Mouse (Mus musculus) hindbrain, embryonic 12.5 days (tissue): ENCODE data around the gene Olfr591. TPM values are rescaled to one million over a fixed set of nuclear protein-coding genes. Genes with fewer than 3 reads are reported as not detected.
"Not testable (repeated sequence)": the region's sequence is repeated elsewhere in the genome, so short reads cannot be mapped to it uniquely, and the experiment has no call there.

ENCODE experiments used
- ATAC-seq: fragments of 200-750 bp; cut with Nextera tagmentation; 2 replicates; pipeline ENCODE4 v1.8.0; 2017; ENCODE audit warnings: moderate TSS enrichment; ENCODE audit not compliant: low FRiP score
- H3K27ac ChIP-seq: fragments of 300-500 bp; sonication (generic); 2 replicates; pipeline ENCODE4 v1.5.1; 2016; ENCODE audit warnings: mild to moderate bottlenecking
- H3K27me3 ChIP-seq: fragments of 300-500 bp; sonication (generic); 2 replicates; pipeline ENCODE4 v1.6.1; 2016; ENCODE audit warnings: mild to moderate bottlenecking
- H3K36me3 ChIP-seq: fragments of 300-500 bp; sonication (generic); 2 replicates; pipeline ENCODE4 v1.6.1; 2016; ENCODE audit warnings: mild to moderate bottlenecking
- H3K4me1 ChIP-seq: fragments of 300-500 bp; sonication (generic); 2 replicates; pipeline ENCODE4 v1.6.1; 2016
- H3K4me2 ChIP-seq: fragments of 300-500 bp; sonication (generic); replicated peaks from 2 replicates; pipeline ENCODE4 v1.6.1; 2016; ENCODE audit warnings: mild to moderate bottlenecking
- H3K4me3 ChIP-seq: fragments of 300-500 bp; sonication (generic); 2 replicates; pipeline ENCODE4 v1.5.1; 2016; ENCODE audit warnings: mild to moderate bottlenecking
- H3K9ac ChIP-seq: fragments of 300-500 bp; sonication (generic); 2 replicates; pipeline ENCODE4 v1.6.1; 2016; ENCODE audit warnings: mild to moderate bottlenecking, moderate library complexity
- H3K9me3 ChIP-seq: fragments of 300-500 bp; sonication (generic); replicated peaks from 2 replicates; pipeline ENCODE4 v1.6.1; 2016; ENCODE audit warnings: mild to moderate bottlenecking
- WGBS: fragments of 180-500 bp; shearing (Covaris S2); methylation state at CpG from one replicate; pipeline ENCODE4 v1.1.7; 2016; 5-methylcytosine and 5-hydroxymethylcytosine counted together
- polyA plus RNA-seq: library from polyadenylated mRNA; unstranded; fragments of >200 nt; fragmentation: Nextera tagmentation; extraction: Ambion mirVana; gene quantifications from 2 replicates; pipeline ENCODE4 v1.2.1, GENCODE M21; 2016

Gene Olfr591
- polyA plus RNA-seq = not detected in 2 replicates

DNA sequence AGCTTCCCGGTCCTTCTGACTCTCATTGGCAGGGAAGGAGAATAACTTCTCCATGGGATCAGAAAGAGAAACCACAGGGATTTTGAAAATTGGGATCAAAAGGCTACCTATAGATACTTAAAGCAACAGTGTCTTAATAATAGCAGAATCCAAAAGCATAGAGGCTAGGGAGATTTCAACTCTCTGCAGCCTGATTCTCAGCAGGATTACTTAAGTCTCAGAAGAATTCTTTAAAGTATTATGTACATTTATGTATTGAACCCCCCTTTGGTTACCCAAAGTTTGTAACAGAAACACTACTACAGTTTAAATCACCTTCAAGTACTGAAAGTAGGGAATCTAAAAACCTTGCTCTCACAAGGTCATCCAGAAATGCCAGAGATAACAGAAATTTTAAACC lies at the start of gene Olfr591:
Gene Olfr591 (minus strand): TSS at position 101 of the 400 bp plus-strand sequence.
- Histone ChIP-seq H3K9ac (no peak within 1 kb of the TSS), H3K4me3 (no peak within 1 kb of the TSS), H3K4me1 (no peaks in the 10 kb centered on the region), H3K27me3 (no peaks in the 10 kb centered on the region), H3K9me3 (peaks cover 5% of the 10 kb centered on the region), H3K27ac (no peak within 1 kb of the TSS), H3K36me3 (no peaks in the 10 kb centered on the region), H3K4me2 (no peak within 1 kb of the TSS)
- no peak for ATAC-seq
- WGBS = 76% methylated on average over 1 of the region's 1 CpGs

DNA sequence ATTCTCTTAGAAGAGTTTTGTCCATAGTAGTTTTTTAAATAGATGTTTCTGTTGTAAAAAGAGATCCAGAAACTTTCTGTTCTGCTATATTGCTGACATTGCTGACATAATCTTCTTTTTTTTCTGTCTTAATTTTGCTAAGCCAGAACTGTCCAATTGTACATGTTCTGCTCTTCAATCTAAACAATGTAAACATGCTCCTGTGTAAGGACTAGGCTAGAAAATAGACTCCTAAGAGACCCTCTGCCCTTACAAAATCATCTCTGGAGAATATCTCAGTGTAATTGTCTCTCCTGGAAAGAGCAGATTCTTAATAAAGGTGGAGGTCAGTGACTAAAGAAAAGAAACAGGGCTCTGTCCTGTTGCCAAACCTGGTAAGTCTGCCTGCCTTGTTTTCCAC lies 38.6 kb upstream of the Olfr591 start, which contains the start of gene Olfr594:
Gene Olfr594 (plus strand): TSS at position 301 of the 400 bp plus-strand sequence.
- no peak within 1 kb of the TSS for H3K27ac ChIP-seq
- H3K27me3 ChIP-seq = no peaks in the 10 kb centered on the region
- no peaks in the 10 kb centered on the region for H3K4me1 ChIP-seq
- no peak for ATAC-seq
- no peaks in the 10 kb centered on the region for H3K36me3 ChIP-seq
- no peak within 1 kb of the TSS for H3K4me2 ChIP-seq
- no peak within 1 kb of the TSS for H3K4me3 ChIP-seq
- H3K9ac ChIP-seq = no peak within 1 kb of the TSS
- no peaks in the 10 kb centered on the region for H3K9me3 ChIP-seq

- not testable (repeated sequence) for H3K4me2 ChIP-seq, H3K4me1 ChIP-seq
- WGBS = 92% methylated on average over 5 of the region's 5 CpGs
These were observed 33.9 kb upstream of the Olfr591 start for GRCm38 (mm10) chr7:103212050-103212449.

DNA sequence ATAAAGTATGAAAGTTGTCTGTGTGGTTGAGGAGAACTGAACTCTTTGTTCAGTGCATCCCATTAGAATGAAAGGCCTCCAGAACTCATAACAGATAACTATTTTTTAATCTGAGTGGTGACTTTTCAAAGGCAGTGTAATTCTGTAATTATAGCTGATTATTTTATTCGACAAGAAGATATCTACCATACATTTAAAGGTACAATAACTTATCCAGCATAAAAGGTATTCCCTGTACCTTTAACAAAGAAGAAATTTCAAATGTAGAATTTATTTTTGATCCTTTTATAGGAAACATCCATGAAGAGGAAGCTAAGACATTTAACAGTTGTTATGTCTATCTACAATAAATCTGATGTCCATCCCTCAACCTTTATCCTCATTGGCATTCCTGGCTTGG lies 33.4 kb upstream of the Olfr591 start, which contains the start of gene Olfr593:
Gene Olfr593 (plus strand): TSS at position 301 of the 400 bp plus-strand sequence.
- Histone ChIP-seq H3K36me3 (no peaks in the 10 kb centered on the region), H3K4me3 (no peak within 1 kb of the TSS), H3K4me2 (no peak within 1 kb of the TSS), H3K9me3 (no peaks in the 10 kb centered on the region), H3K27ac (no peak within 1 kb of the TSS), H3K9ac (no peak within 1 kb of the TSS), H3K4me1 (no peaks in the 10 kb centered on the region), H3K27me3 (no peaks in the 10 kb centered on the region)
- no peak for ATAC-seq
- WGBS = 80% methylated on average over 1 of the region's 1 CpGs

More at GRCm38 (mm10) chr7:103212050-103212449, 33.9 kb upstream of the Olfr591 start:
- not testable (repeated sequence) for H3K27me3 ChIP-seq, H3K4me3 ChIP-seq, H3K9ac ChIP-seq, H3K27ac ChIP-seq, H3K36me3 ChIP-seq, H3K9me3 ChIP-seq, ATAC-seq

- not testable (repeated sequence) for ATAC-seq, H3K9me3 ChIP-seq, H3K9ac ChIP-seq
These were observed 6.4 kb upstream of the Olfr591 start, which contains the start of gene Olfr592 for GRCm38 (mm10) chr7:103184503-103184902. TSS of gene Olfr592 (plus strand) at chr7:103184803.

DNA sequence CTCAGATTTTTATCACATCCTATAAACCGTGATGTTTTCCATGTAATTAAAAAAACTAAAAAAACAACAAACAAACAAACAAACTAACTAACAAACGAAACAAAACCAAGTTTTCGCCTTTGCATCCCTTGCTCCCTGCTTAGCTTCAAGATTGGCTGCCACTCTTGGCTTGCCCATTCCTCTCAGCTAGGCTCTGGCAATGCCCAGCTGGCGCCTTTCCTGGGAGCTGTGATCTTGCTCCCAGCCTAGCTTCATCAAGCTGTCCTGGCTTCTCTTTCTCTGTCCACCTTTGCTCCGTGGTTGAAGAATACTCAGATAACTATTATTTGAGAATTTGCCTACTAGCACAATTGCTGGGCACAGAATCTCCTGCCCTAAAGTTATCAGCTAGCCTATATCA lies 8.4 kb downstream of the Olfr591 start:
- H3K4me2 ChIP-seq = no peak overlapping the region
- no peak for ATAC-seq
- H3K9ac ChIP-seq = no peak overlapping the region
- no peaks in the 10 kb centered on the region for H3K36me3 ChIP-seq
- no peaks in the 10 kb centered on the region for H3K27me3 ChIP-seq
- no peak overlapping the region for H3K4me3 ChIP-seq
- H3K4me1 ChIP-seq = no peaks in the 10 kb centered on the region
- 85% methylated on average over 5 of the region's 5 CpGs for WGBS
- H3K27ac ChIP-seq = no peak overlapping the region
- no peaks in the 10 kb centered on the region for H3K9me3 ChIP-seq

More at GRCm38 (mm10) chr7:103184503-103184902, 6.4 kb upstream of the Olfr591 start, which contains the start of gene Olfr592:
- WGBS = 83% methylated on average over 1 of the region's 1 CpGs
- not testable (repeated sequence) for H3K36me3 ChIP-seq, H3K27me3 ChIP-seq, H3K4me1 ChIP-seq, H3K27ac ChIP-seq, H3K4me3 ChIP-seq, H3K4me2 ChIP-seq

DNA sequence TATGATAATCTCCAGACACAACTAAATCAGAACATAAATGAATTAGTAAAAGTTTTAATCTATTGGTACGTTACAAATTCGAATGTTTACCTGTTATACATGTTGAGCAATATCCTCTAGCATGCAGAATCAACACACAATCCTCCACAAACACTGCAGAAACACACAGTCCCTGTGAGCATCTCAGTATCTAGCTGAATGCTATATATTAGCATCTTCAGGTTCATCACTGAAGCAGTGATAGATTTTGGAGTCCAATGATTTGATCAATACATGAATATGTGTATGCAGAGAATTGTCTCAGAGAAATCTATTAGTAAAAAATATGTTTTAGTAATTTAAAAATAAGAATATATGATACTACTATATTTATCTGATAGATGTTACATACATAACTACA lies 21.9 kb downstream of the Olfr591 start, which contains the start of gene Olfr589:
Gene Olfr589 (minus strand): TSS at position 101 of the 400 bp plus-strand sequence.
- no peak for ATAC-seq
- Histone ChIP-seq H3K36me3 (no peaks in the 10 kb centered on the region), H3K4me2 (no peak within 1 kb of the TSS), H3K27me3 (no peaks in the 10 kb centered on the region), H3K4me3 (no peak within 1 kb of the TSS), H3K4me1 (no peaks in the 10 kb centered on the region), H3K9ac (no peak within 1 kb of the TSS), H3K27ac (no peak within 1 kb of the TSS), H3K9me3 (no peaks in the 10 kb centered on the region)
- WGBS = 69% methylated on average over 2 of the region's 2 CpGs

DNA sequence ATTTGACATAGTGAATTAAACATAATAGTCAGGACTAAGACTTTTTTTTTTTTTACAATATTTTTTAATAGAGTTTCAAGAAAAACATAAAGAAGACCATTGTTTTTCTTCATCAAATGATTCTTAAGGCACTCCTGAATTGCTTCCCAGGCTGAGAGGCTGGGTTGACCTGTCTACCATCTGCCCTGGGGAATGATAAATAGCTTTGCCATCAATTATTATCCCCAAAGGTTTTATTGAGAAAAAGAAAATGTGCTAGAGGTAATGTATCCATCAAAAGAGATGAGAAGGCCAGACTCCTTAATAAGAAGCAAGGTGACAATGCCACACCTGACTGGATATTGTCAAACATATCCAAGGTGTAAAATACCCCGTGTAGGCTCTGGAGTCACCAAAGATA lies 37.6 kb downstream of the Olfr591 start, which contains the start of gene Olfr588-ps1:
Gene Olfr588-ps1 (plus strand): TSS at position 301 of the 400 bp plus-strand sequence.
- H3K4me1 ChIP-seq = no peaks in the 10 kb centered on the region
- H3K36me3 ChIP-seq = no peaks in the 10 kb centered on the region
- no peak for ATAC-seq
- WGBS = 92% methylated on average over 1 of the region's 1 CpGs
- no peaks in the 10 kb centered on the region for H3K9me3 ChIP-seq
- no peaks in the 10 kb centered on the region for H3K27me3 ChIP-seq
- no peak within 1 kb of the TSS for H3K4me3 ChIP-seq
- no peak within 1 kb of the TSS for H3K9ac ChIP-seq
- no peak within 1 kb of the TSS for H3K4me2 ChIP-seq
- H3K27ac ChIP-seq = no peak within 1 kb of the TSS

GRCm38 (mm10) chr7:103125538-103125937 lies 52.6 kb downstream of the Olfr591 start, which contains the start of gene Olfr586:
TSS of gene Olfr586 (minus strand) at chr7:103125638.
- H3K4me3 ChIP-seq = no peak within 1 kb of the TSS
- no peak within 1 kb of the TSS for H3K4me2 ChIP-seq
- H3K9ac ChIP-seq = no peak within 1 kb of the TSS
- no peak within 1 kb of the TSS for H3K27ac ChIP-seq
- no peaks in the 10 kb centered on the region for H3K27me3 ChIP-seq
- no peaks in the 10 kb centered on the region for H3K9me3 ChIP-seq
- no peak for ATAC-seq
- WGBS = 91% methylated on average over 3 of the region's 3 CpGs
- H3K36me3 ChIP-seq = no peaks in the 10 kb centered on the region
- no peaks in the 10 kb centered on the region for H3K4me1 ChIP-seq

DNA sequence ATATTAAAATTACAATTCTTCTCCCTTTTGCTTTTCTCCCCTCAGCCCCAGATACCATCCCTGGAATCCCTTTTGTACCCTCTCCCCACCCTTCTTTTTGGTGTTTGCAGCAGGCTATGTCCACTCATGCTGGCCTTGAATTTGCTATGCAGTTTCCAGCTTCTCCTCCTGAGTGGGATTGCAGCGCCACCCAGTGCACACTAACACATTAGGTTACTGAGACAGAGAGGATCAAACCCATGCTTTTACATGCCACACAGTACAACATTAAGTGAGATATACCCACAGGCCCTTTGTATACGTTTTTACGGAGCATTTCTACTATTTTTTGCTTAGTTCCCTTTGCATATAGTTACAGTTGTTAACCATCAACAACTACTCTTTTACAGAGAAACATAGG lies 58.7 kb downstream of the Olfr591 start:
- Histone ChIP-seq H3K27ac (no peak overlapping the region), H3K27me3 (no peaks in the 10 kb centered on the region), H3K9me3 (no peaks in the 10 kb centered on the region), H3K4me2 (no peak overlapping the region), H3K4me1 (no peaks in the 10 kb centered on the region), H3K4me3 (no peak overlapping the region), H3K36me3 (no peaks in the 10 kb centered on the region), H3K9ac (no peak overlapping the region)
- 50% methylated on average over 3 of the region's 3 CpGs for WGBS
- ATAC-seq = no peak

Other genes starting within 250 kb of the Olfr591 start
- not detected in 2 replicates for gene Olfr573-ps1, start 235.8 kb downstream of the Olfr591 start, polyA plus RNA-seq
- gene Olfr574, start 229.9 kb downstream of the Olfr591 start, polyA plus RNA-seq = not detected in 2 replicates
- gene Olfr575, start 219.6 kb downstream of the Olfr591 start, polyA plus RNA-seq = not detected in 2 replicates
- not detected in 2 replicates for gene Olfr576, start 215.7 kb downstream of the Olfr591 start, polyA plus RNA-seq
- gene Olfr577, start 202.4 kb downstream of the Olfr591 start, polyA plus RNA-seq = not detected in 2 replicates
- gene Olfr578, start 189.0 kb downstream of the Olfr591 start, polyA plus RNA-seq = not detected in 2 replicates
- gene Olfr582, start 140.3 kb downstream of the Olfr591 start, polyA plus RNA-seq = not detected in 2 replicates
- not detected in 2 replicates for gene Olfr583, start 127.0 kb downstream of the Olfr591 start, polyA plus RNA-seq
- not detected in 2 replicates for gene Olfr584, start 96.5 kb downstream of the Olfr591 start, polyA plus RNA-seq
- not detected in 2 replicates for gene Olfr585, start 80.6 kb downstream of the Olfr591 start, polyA plus RNA-seq
- gene Olfr586, start 52.7 kb downstream of the Olfr591 start, polyA plus RNA-seq = not detected in 2 replicates
- not detected in 2 replicates for gene Olfr588-ps1, start 37.5 kb downstream of the Olfr591 start, polyA plus RNA-seq
- not detected in 2 replicates for gene Olfr589, start 22.0 kb downstream of the Olfr591 start, polyA plus RNA-seq
- not detected in 2 replicates for gene Olfr592, start 6.5 kb upstream of the Olfr591 start, polyA plus RNA-seq
- gene Olfr593, start 33.5 kb upstream of the Olfr591 start, polyA plus RNA-seq = not detected in 2 replicates
- gene Olfr594, start 38.7 kb upstream of the Olfr591 start, polyA plus RNA-seq = not detected in 2 replicates
- not detected in 2 replicates for gene Usp17ld, start 74.2 kb upstream of the Olfr591 start, polyA plus RNA-seq
- not detected in 2 replicates for gene Olfr596, start 127.3 kb upstream of the Olfr591 start, polyA plus RNA-seq
- gene Olfr597, start 138.0 kb upstream of the Olfr591 start, polyA plus RNA-seq = not detected in 2 replicates
- gene Olfr598, start 145.2 kb upstream of the Olfr591 start, polyA plus RNA-seq = not detected in 2 replicates
- not detected in 2 replicates for gene Olfr599, start 157.6 kb upstream of the Olfr591 start, polyA plus RNA-seq
- not detected in 2 replicates for gene Olfr600, start 171.3 kb upstream of the Olfr591 start, polyA plus RNA-seq
- gene Olfr601, start 184.3 kb upstream of the Olfr591 start, polyA plus RNA-seq = not detected in 2 replicates
- not detected in 2 replicates for gene Olfr603, start 207.8 kb upstream of the Olfr591 start, polyA plus RNA-seq
- gene Usp17lc, start 236.7 kb upstream of the Olfr591 start, polyA plus RNA-seq = not detected in 2 replicates